Mouse (Mus musculus) lung, postnatal 36 days (tissue): ENCODE measurements around the gene Nfasc.

Experiments used
- DNase-seq: peaks from one replicate; pipeline ENCODE4 v3.0.0; 2022; ENCODE audit warnings: mixed read lengths

Gene Nfasc

DNA sequence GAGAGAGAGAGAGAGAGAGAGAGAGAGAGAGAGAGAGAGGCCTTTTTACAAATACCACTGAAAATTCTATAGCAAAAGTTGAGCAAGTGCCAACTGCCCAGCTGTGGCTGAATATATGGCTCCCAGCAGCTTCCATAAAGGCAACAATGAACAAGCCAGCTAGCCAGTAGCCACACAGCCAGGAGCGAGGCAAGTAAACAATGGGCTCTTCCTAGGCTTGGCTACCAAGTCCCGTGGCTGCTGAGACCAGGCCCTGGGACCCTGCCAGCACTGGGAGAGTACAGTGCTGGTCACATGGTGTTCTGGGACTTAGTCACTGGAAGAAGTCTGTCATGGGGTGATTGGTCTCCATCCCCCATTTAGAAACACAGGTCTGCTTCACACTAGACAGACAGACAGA is 14.0 kb downstream of the Nfasc start:
- no peak for DNase-seq

DNA sequence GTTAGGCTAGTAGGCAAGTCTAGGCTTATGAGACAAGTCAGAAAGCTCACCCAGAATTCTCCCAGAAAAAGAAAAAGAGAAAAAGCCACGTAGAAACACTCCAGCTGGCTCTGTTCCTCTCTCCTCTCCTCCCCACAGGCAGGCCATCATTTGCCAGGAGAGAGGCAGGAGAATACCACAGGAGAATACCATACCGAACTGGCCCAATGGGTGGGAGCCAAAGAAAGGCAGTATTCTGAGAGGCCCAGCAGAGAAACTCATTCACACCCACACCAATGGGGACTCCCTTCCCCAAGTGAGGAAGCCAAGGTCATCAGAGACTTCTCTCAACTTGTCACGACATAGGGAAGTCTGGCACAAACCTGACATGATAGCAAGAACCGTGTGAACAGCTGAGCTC is 19.2 kb downstream of the Nfasc start:
- no peak for DNase-seq

DNA sequence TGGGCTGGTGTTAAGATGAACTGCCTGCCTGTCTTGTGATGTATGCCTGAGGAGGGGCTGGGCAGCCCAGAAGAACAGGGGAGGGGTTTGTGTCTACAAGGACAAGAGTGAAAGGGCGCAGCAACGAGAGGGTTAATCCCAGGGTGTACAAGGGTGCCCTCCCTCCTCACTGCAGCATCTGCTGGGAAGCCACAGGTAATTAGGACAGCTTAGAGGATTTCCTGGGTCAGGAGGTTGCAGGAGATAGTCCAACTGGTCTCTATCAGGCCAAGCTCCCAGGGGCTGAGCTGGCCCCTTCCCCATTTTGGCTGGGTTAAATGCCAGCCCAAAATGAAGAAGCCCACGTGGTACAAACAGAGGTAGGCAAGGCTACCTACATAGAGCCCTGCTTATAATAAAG is 20.3 kb downstream of the Nfasc start:
- DNase-seq, result no peak

DNA sequence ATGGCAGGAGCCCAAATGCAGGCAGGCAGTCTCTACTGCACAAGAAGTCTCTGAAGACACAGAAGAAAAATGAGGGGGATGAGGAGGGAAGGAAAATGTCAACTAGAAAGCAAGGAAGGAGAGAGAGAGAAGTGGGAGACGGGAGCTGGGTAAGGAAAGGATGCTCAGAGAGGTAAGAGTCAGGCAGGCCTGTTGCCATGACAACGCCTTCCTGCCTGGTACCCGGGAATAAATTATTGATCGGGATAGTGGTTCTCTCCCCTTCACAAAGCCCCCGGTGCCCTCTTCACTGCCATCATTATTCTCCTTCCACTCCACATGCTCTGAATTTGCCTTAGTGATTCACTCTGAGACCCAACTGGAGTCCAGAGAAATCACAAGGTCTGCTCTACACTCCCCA is 23.4 kb downstream of the Nfasc start:
- DNase-seq, result no peak

DNA sequence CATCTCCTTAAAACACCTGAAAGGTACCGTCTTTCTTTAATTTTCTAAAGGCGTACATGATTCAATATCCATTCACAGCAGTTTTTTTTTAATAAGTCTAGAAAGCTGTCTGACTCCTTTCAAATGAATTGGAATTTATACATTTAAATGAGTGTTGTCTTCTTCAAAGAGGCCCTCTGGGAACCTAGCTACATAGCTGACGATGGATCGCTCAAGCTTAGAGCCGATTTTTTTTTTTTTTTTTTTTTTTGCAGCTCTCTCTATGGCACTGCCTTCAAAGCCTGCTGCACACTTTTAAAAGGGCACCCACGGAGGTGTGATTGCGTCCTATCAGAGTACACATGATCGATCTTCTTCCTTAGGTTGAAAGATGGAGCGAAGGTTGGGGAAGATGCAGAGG is 26.6 kb downstream of the Nfasc start:
- DNase-seq, result no peak

DNA sequence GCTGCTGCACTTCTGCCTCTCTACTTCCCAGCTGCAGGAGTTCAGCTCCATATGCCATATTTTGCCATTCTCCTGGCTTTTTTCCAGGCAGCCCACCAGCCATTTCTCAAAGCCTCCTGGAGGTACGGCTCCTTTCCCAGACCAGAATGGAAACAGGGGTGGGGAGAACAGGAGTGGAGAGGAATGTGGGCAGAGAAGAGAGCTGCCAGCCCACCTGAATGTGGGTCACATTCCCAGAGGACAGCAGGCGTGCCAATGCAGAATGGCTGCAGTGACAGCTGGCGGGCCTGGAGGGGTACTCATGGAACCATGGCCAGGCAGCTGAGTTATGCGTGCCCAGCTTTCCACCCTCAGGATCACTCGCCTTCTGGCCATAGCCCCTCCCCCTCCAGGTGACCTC is 32.2 kb downstream of the Nfasc start:
- no peak for DNase-seq

DNA sequence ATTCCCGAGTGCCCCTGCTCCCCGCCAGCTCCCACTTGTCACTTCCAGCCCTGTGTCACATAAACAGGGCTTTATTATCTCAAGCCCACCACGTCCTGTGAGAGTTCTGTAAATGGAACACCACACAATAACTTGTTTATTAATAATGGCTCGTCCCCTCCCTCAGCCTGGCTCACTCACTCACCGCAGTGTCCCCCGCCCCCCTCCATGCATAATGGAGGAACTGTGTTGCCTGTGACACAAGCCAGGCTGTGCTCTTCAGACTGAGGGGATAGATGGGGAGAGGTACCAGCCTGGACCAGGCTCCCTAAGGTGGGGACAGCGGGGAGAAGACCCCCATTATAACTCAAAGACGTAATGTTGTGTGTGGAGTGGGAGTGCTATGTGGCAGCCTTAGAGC is 34.3 kb downstream of the Nfasc start:
- DNase-seq, result no peak

DNA sequence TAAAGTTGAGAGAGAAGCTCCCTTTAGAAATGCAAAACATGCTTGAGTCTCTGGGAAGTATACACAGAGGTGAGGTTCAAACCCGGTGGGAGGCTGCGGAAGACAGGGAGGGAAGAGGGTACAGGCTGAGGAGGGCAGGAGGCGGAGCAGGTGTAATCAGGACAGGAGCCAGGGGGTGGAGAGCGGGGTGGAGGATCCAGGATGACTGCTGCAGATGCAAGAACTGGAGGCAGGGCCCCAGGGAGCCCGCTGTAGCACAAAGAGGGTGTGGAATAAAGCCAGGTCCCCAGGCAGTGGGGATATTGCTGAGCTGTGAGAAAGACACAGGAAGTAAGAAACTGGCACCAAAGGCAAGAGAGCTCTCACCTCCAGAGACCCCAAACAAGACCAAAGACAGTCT is 38.1 kb downstream of the Nfasc start:
- DNase-seq, result no peak

DNA sequence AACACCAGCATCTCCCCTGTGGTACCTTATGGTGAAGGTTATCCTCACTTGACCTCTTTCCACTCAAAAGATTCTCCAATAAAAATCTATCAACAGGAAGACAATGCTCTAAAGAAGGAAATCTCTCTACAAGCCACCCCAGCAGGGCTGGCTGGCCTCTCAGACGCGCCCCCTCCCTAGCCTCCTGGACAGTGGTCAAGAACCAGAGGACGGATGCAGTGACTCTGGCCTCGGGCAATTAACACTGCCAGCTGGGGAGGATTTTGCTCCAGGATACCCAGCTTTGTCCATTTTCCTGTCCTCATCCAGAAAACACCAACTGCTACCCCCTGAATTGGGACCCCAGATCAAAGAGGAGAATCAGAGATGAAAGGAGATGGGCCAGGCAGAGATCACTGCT is 44.7 kb downstream of the Nfasc start:
- no peak for DNase-seq

DNA sequence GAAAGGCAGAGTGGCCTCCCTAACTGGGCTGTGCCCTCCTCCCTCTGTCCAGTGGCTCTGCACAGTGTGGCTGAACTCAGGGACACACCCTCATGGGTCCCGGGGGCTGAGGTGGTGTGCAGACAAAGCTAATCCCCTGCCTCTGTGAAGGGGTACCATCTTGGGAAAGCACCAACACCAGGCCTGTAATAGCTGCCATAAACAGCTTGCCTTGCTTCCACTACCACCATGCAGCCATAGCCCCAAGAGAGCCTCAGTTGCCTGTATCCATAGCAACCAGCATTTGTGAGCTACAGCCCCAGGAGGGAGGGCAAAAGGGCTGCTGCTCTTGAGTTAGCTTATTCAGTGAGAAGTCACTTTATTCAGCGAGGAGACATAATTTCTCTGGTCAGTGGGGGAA is 45.4 kb downstream of the Nfasc start:
- DNase-seq, result no peak

DNA sequence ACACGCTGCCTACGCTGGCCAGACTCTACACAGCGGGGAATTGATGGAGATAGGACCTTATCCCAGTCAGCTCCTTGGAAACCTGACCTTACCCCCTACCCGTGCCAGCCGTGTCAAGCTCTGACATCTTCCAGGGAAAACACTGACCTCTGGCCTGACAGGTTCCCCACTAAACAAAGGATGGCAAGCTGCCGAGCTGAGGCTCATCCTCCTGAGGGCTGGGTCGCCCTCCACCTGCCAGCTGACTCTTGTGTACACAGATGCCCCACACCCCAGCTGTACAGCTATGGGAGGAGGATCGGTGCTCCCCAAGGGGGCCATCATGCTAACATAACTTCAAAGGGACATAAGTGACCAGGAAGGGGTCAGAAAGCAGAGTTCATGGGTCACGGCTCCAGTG is 47.6 kb downstream of the Nfasc start:
- no peak for DNase-seq

DNA sequence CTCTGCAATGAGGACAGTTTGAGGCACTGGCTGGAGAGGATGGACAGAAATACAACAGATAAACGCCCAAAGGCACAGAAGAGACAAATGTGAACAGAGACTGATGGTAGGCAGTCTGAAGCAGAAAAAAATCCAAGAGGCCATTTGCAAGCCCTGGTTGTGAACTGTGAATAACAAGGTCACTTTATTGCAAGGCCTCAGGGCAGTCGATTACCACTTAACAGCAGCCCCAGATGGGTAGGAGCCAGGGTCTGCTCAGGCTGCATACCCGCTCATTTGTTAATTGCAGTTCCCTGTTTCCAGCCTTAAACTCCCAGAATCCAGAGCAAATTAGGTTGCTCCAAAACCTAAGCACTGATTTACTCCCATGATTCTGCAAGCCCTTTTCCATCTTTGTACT is 52.4 kb downstream of the Nfasc start:
- DNase-seq, result no peak

DNA sequence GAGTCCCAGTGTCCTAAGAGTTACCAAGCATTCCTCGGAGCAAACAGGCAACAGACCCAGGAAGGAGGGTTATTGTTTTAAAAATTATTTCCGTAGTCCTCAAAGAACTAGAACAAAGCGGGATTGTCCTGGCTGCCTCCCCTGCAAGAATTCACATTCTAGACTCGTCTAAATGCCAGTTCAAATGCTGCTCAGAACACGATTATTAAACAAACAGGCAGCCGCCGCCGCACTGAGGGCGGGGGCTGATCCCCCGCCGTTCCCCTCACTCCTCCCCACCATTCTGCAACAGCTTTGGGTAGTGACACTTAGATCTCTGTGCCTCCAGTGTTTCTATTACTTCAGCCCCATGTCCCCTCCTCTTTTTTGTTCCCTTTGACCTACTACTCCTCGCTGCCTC is 62.7 kb downstream of the Nfasc start:
- no peak for DNase-seq

DNA sequence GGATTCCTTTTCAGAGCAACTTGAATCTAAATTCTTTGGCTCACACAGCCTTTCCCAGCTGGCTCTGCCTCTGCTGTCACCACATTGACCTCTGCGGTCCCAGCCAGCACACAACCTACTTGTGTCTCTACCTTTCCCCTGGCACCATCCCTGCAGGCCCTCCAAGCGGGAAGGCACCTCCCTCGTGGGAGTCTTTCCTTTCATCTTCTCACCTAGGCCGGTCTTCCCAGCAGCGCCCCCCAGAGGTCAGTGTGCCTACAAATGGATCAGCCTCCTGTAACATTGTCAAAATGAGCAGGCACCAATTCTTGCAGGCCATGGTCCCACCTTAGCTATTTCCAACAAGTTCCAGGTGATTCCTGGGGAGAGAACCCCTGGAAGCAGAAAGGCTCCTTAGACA is 63.5 kb downstream of the Nfasc start:
- DNase-seq, result no peak

DNA sequence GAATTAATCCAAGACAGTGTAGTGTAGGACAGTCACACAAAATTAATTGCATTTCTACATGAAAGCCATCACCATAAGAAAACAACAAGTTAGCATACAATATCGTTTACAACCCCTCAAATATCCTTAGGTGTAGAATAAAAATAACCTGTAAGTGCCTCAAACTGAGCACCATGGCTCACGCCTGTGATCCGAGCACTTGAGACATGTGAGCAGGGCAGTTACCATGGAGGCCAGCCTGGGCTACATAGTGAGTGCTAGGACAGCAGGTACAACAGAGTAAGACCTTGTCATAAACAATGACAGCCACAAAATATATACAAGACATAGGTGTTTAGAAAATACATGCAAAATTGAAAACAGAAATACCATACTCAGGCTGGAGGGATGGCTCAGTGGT is 68.9 kb downstream of the Nfasc start:
- DNase-seq, result no peak

DNA sequence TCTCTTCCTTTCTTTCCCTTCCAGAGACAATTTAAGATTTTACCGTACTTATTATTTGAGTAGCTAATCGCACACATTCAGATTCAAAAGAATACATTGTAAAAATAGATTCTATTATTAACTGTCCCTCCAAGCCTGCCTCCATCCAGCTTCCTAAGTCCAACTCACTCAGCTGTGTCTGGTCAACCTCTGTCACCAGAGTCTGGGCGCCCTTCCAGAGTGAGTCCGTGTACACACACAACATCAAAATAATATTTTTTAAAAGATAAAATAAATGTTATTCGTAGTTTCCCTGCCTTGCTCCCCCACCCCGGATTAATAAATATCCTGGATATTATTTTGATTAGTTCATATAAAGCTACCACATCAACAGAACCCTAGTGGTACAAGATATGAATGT is 72.4 kb downstream of the Nfasc start:
- no peak for DNase-seq

DNA sequence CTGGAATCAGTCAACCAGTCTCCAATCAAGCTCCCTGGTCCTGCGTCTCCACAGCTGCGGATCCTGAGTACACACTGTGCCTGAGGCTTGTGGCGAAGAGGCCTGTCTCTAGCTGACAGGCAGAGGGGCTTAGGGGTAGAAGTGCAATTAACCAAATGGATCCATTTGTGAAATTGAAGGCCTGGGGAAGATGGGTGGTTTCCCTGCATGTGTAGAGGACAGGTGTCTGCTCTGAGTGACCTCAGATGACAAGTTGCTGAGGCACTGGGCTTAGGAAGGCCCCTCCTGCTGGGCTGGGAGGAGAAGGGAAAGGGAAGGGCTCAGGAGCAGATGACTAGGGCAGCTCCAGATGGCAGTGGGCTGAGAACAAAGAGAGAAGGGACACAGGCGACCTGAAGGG is 81.2 kb downstream of the Nfasc start:
- DNase-seq, result no peak

DNA sequence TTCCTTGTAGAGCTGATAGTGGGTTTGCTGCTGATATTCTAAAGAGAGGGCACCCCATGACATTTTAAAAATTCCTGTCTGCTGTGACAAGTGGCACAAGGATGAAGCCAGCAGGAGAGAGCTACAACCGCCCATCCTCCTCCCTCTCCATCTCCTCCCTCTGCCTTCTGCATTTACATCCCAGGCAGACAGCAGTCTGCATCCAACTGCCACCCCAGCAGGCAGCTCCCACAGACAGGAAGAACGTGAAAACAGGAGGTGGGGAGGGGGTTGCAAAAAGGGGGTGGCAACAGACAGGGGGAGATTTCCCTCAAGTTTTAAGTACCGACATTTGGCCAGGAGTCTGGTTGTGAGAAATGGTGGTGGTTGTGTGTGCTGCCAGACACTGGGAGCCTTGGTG is 82.0 kb downstream of the Nfasc start:
- no peak for DNase-seq

DNA sequence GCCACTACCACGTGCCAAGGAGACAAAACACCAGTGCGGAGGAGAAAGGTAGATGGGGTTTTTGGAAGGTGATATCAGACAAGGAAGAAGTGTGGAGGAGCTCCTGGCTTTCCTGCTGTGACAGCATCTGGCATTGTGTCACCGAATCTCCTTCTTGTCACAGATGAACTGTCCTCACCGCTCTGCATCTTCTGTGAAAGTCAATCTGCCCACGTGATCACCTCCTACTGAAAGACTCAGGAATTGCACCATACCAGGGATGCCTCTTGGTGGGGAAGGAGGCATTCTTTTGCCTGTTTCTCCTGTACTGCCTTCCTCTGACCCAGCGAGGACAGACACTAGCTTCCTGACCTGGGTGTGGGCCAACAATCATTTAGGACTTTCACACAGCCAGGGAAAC is 86.0 kb downstream of the Nfasc start:
- no peak for DNase-seq

DNA sequence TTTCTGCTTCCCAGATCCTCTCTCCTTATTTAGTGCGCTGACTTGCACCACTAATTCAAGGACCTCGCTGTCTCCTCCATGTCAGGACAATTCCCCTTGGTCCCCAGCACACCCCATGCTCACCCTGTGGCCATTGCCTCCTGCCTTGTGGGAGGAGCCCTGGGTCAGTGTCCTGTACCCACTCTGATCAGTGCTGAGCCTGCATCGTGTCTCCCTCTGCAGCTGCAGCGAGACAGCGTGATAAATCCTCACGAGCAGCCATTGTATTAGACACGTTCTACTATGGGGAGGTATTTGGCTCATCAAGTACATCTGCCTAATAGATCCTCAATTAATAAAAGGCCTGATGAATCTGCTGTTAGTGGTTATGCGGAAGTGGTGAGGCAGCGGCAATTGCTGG is 86.8 kb downstream of the Nfasc start:
- no peak for DNase-seq

DNA sequence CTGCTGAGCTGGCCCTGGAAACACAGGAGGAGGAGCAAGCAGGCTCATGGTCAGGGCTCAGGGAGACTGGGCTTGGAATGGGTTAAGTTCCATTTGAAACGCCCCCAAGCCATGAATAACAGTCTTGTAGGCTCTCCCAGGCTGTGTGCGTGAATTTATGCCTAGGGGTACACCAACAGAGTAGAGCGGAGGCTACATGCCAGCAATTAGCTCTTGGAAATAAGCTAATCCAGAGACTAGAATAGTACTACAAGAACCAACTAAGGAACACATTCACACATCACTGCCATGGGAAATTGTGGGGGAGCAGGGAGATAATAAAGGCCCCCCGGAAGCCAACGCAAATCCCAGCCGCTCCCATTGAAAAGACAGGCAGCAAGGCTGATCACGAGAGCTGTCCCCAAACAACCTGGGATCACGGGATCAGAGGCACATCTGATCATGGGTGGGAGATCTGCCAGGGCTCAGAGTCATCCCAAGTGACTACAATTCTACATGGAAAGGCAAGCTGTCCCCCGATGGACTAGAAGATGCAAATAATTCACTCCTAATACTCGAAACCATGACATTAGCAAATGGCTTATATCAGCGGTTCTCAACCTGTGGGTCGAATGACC is 87.6 kb downstream of the Nfasc start:
- no peak for DNase-seq

DNA sequence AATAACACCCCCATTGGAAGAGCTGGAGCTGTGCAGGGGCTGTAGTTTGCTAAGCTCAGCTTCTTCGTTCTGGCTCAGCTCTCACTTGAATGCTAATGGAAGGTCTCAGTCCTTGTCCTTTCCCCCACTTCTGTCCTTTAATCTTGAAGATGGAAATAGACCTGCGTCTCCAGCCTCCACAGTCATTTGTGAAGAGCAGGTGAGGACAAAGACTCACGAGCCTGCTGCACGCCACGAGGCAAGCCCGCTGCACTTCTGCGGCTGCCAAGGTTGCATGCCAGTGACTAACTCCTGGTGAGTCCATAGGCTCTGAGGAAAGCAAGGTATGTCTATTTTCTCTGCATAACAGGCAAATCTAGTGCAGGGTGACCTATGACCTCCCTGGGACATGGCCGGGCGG is 88.4 kb downstream of the Nfasc start:
- no peak for DNase-seq

DNA sequence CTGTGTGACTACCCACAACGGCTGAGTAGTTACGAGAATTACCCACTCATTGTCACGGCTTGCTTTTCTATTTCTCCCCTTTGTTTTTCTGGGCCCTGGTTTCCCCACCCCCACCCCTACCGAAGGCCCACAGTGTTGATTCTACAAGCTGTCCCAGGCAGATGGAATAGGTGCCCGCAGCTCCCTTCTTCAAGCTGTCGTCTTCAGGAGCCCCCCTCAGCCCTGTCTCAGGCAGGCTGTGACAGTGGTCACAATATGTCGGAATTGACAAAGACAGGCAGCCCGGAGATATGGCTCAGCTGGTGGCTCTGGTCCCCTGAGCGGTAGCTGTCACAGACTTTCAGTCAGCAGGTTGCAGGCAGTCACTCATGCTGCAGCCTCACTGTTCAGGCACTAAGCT is 90.9 kb downstream of the Nfasc start:
- no peak for DNase-seq

DNA sequence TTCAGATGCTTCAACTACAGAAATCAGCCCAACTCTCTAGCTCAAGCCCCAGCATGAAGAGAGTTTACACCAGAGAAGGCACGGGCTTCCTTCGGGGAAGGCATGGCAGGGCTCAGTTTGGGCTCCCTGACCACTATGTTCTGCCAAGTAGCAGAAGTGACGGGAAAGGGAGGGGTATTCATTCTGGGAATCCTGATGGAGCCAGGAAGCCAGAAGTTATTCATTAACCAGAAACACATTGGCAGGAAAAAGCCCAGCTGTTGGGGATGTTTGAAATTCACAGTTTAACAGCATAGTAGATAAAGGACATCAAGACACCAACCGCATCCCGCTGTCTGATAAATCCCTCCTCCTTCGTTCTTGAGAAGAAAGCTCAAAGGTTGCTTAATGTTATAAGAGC is 93.6 kb downstream of the Nfasc start:
- DNase-seq, result no peak

DNA sequence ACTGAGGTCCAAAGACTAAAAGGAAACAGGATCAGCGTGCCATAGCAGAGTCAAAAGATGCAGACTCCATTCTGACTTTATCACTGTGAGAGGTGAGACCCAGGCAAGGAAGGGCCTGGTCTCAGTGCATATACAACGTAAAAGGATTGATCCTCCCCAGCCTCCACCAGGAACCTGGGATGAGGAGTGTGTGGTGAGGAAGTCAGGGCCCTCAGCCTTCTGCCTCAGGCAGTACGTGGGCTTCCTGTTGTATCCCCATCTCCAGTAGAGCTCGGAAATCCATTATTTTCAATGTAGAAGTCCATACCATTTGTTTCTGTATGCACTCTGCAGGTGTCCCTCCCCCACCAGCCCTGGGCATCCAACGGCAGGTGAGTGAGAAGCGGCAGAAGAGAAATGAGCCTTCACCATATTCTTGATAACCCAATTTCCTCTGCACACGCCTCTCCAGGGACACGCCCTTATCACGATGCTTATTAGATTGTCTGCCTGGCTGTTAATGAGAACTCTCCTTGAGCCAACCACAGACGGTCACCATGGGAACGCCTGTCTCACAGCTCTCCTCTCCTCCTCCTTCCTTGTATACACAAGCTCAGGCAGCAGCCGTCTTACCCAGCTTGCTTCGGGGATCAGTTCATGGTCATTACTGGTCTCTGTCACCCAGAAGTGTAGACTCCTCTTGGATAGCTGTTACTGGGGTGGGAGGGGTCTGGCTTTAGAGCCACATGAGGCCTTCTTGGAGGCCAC is 100.4 kb downstream of the Nfasc start:
- DNase-seq, result no peak
